9 mouse cellular contexts compared by ENCODE assay signal in the genomic region with DNA sequence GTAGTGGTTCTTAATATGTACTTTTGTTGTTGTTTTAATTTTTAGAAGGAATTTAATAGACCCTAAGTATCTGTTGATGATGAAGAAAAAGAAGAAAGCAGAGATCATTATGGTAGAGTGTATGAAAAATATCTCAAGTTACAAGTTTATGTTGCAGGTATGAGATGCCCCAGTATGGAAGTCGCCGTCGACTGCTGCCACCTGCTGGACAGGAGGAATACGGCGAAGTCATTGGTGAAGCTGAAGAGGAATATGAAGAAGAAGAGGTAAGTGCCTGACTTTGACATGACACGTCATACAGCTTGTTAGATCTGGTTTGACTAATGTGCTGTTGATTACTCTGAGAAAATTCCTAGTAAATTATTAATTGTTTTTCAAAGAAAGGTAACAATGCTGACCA.
DNase-seq lines count a peak whose midpoint lies in the region; ATAC-seq and TF ChIP-seq lines count a peak whose summit lies in the region.
"Had no signal": no experiment of that assay in that cellular context is flagged by ENCODE, and none has a peak within 500 bp of the region (broad histone marks: within the 10 kb centered on the region; RNA-seq: fewer than 3 reads in every experiment).

No protein-coding gene starts in this region.

- no peak overlapping the region for H3K9ac ChIP-seq in stomach, postnatal 0 days (ENCODE audit: low read length)
- H3K9ac ChIP-seq in midbrain, embryonic 15.5 days: no peak overlapping the region
- H3K9ac ChIP-seq: liver, embryonic 13.5 days had no signal

- no peak overlapping the region for H3K27ac ChIP-seq in stomach, postnatal 0 days (replicated peaks)
- no peak overlapping the region for H3K27ac ChIP-seq in midbrain, embryonic 15.5 days
- H3K27ac ChIP-seq: liver, embryonic 13.5 days had no signal

- no peaks in the 10 kb centered on the region for H3K36me3 ChIP-seq in stomach, postnatal 0 days (ENCODE audit: control insufficient read depth, insufficient read depth, low read length)
- H3K36me3 ChIP-seq in midbrain, embryonic 15.5 days (replicated peaks): no peaks in the 10 kb centered on the region
- H3K36me3 ChIP-seq: liver, embryonic 13.5 days had no signal

- no peak for ATAC-seq in stomach, postnatal 0 days (ENCODE audit: low FRiP score, low TSS enrichment)
- no peak for ATAC-seq in midbrain, embryonic 15.5 days (replicated peaks)

- no peak for TF ChIP-seq EP300 in stomach, postnatal 0 days (optimal IDR thresholded peaks at IDR 0.05)

- no peaks in the 10 kb centered on the region for H3K9me3 ChIP-seq in stomach, postnatal 0 days (ENCODE audit: control insufficient read depth, low read length)
- H3K9me3 ChIP-seq in midbrain, embryonic 15.5 days: no peaks in the 10 kb centered on the region
- H3K9me3 ChIP-seq: liver, embryonic 13.5 days had no signal

- H3K4me2 ChIP-seq in stomach, postnatal 0 days (replicated peaks; ENCODE audit: low read depth): no peak overlapping the region
- H3K4me2 ChIP-seq in midbrain, embryonic 15.5 days: no peak overlapping the region
- H3K4me2 ChIP-seq: liver, embryonic 13.5 days had no signal

- H3K4me1 ChIP-seq in stomach, postnatal 0 days (replicated peaks; ENCODE audit: control insufficient read depth, insufficient read depth): no peaks in the 10 kb centered on the region
- H3K4me1 ChIP-seq in midbrain, embryonic 15.5 days: no peaks in the 10 kb centered on the region
- H3K4me1 ChIP-seq: liver, embryonic 13.5 days had no signal

- H3K27me3 ChIP-seq in stomach, postnatal 0 days (ENCODE audit: control insufficient read depth, insufficient read depth, low read length): no peaks in the 10 kb centered on the region
- H3K27me3 ChIP-seq in midbrain, embryonic 15.5 days (replicated peaks): no peaks in the 10 kb centered on the region
- H3K27me3 ChIP-seq: liver, embryonic 13.5 days had no signal

- peak; percentile 68 for TF ChIP-seq CTCF in stomach, postnatal 0 days (IDR thresholded peaks at IDR 0.05; ENCODE audit: low read depth)

- H3K4me3 ChIP-seq in stomach, postnatal 0 days (ENCODE audit: low read depth, low read length): no peak overlapping the region
- H3K4me3 ChIP-seq in midbrain, embryonic 15.5 days: no peak overlapping the region
- H3K4me3 ChIP-seq: liver, embryonic 13.5 days had no signal

- peak; percentile 17 for DNase-seq in embryo, embryonic 10.5 days (ENCODE audit: low spot score)
- no peak for DNase-seq in embryo, embryonic 11 days
- peak; percentile 6 for DNase-seq in ovary, postnatal 14 days (ENCODE audit: low spot score)
- no peak for DNase-seq in ovary, postnatal 10 days (ENCODE audit: low spot score)
- peak; percentile 3 for DNase-seq in c-Kit-positive CD71-negative TER-119-negative erythroid progenitor cells, embryonic 14.5 days (ENCODE audit: low read depth)
- peak; percentile 45 for DNase-seq in stomach, postnatal 0 days (ENCODE audit: low spot score)
- DNase-seq in gastrocnemius, adult 18-20 months (ENCODE audit: low spot score): no peak
- DNase-seq: liver, embryonic 13.5 days had no signal

- WGBS in stomach, postnatal 0 days: 57% methylated on average over 6 of the region's 6 CpGs
- WGBS in midbrain, embryonic 15.5 days: 65% methylated on average over 6 of the region's 6 CpGs

Comparison
In these comparisons a context has a peak if more than half of its experiments do, and no peak if none do; other contexts are left out.
1. DNase-seq: peak in embryo, embryonic 10.5 days (single experiment), ovary, postnatal 14 days (single experiment), c-Kit-positive CD71-negative TER-119-negative erythroid progenitor cells, embryonic 14.5 days (single experiment) and stomach, postnatal 0 days (single experiment); none in embryo, embryonic 11 days (single experiment), ovary, postnatal 10 days (single experiment) and gastrocnemius, adult 18-20 months (single experiment).